Mouse (Mus musculus) ES-Bruce4 (cell line): ENCODE measurements at regions not wholly inside any gene's neighbourhood (a gene's known extent, or its start where the extent isn't known, plus 50 kb on each side); places are given as distances from the start of the nearest gene placed in this dataset.

Experiments
- H3K27ac ChIP-seq: 2 replicates; pipeline ENCODE4 v1.5.1; 2012; ENCODE audit warnings: low read length, inconsistent platforms; ENCODE audit not compliant: insufficient read depth
- H3K27me3 ChIP-seq: 2 replicates; pipeline ENCODE4 v1.6.1; 2012; ENCODE audit warnings: mild to moderate bottlenecking, low read length, inconsistent platforms; ENCODE audit not compliant: control insufficient read depth, poor library complexity, insufficient read depth, severe bottlenecking
- H3K36me3 ChIP-seq: 2 replicates; pipeline ENCODE4 v1.6.1; 2012; ENCODE audit warnings: inconsistent platforms, mild to moderate bottlenecking, low read length, moderate library complexity; ENCODE audit not compliant: control insufficient read depth, poor library complexity, insufficient read depth, severe bottlenecking
- H3K4me1 ChIP-seq: one replicate; pipeline ENCODE4 v1.8.1; 2011; ENCODE audit warnings: low read length; ENCODE audit not compliant: control insufficient read depth, insufficient read depth
- H3K4me3 ChIP-seq: 2 replicates; pipeline ENCODE4 v1.5.1; 2011; ENCODE audit warnings: low read depth, mild to moderate bottlenecking, low read length
- H3K9ac ChIP-seq: 2 replicates; pipeline ENCODE4 v1.6.1; 2012; ENCODE audit warnings: low read depth, mild to moderate bottlenecking, inconsistent platforms; ENCODE audit not compliant: poor library complexity, severe bottlenecking
- H3K9me3 ChIP-seq: replicated peaks from 2 replicates; pipeline ENCODE4 v1.6.1; 2012; ENCODE audit warnings: mild to moderate bottlenecking, low read length, inconsistent platforms; ENCODE audit not compliant: control insufficient read depth, poor library complexity, insufficient read depth, severe bottlenecking
- CTCF ChIP-seq: IDR thresholded peaks from one replicate; pipeline ENCODE4 v1.8.1; 2011; ENCODE audit warnings: low read depth, low read length
- EP300 ChIP-seq: IDR thresholded peaks from 2 replicates; pipeline ENCODE4 v1.6.1; 2011; ENCODE audit warnings: low read depth, low read length; ENCODE audit not compliant: insufficient read depth
- POLR2A ChIP-seq: IDR thresholded peaks from one replicate; pipeline ENCODE4 v1.8.1; 2011; ENCODE audit warnings: low read length; ENCODE audit not compliant: insufficient read depth

GRCm38 (mm10) chr1:185111347-185112016, 92.4 kb upstream of the Rab3gap2 start:
- no peaks in the 10 kb centered on the region for H3K36me3 ChIP-seq
- no peaks in the 10 kb centered on the region for H3K9me3 ChIP-seq
- TF ChIP-seq CTCF, result no peak
- TF ChIP-seq POLR2A, result no peak
- TF ChIP-seq EP300, result no peak
- peaks cover 2% of the 10 kb centered on the region for H3K4me1 ChIP-seq
- no peak overlapping the region for H3K9ac ChIP-seq
- no peak overlapping the region for H3K4me3 ChIP-seq
- H3K27me3 ChIP-seq, result no peaks in the 10 kb centered on the region
- H3K27ac ChIP-seq, result no peak overlapping the region

- H3K9ac ChIP-seq, result peak overlapping the region; percentile 60
- peak overlapping the region; percentile 61 for H3K4me3 ChIP-seq
- no peaks in the 10 kb centered on the region for H3K27me3 ChIP-seq
- H3K36me3 ChIP-seq, result no peaks in the 10 kb centered on the region
- TF ChIP-seq EP300 (0 out of 2 replicates have a peak, but pooled peaks have one; percentile 55), CTCF (no peak), POLR2A (peak; percentile 86)
- no peaks in the 10 kb centered on the region for H3K9me3 ChIP-seq
- H3K4me1 ChIP-seq, result peaks cover 4% of the 10 kb centered on the region
- H3K27ac ChIP-seq, result peak overlapping the region; percentile 96
These were observed 98.7 kb upstream of the Rab3gap2 start for GRCm38 (mm10) chr1:185104945-185105884.

- Histone ChIP-seq H3K9me3 (no peaks in the 10 kb centered on the region), H3K4me1 (peaks cover 6% of the 10 kb centered on the region), H3K36me3 (no peaks in the 10 kb centered on the region), H3K27me3 (no peaks in the 10 kb centered on the region), H3K9ac (no peak overlapping the region), H3K27ac (no peak overlapping the region), H3K4me3 (no peak overlapping the region)
- TF ChIP-seq EP300, result no peak
- no peak for TF ChIP-seq CTCF
- TF ChIP-seq POLR2A, result no peak
These were observed 100.1 kb upstream of the Rab3gap2 start for GRCm38 (mm10) chr1:185103803-185104202.

GRCm38 (mm10) chr1:185098975-185099958, 99.9 kb upstream of the Mark1 start:
- Histone ChIP-seq H3K36me3 (no peaks in the 10 kb centered on the region), H3K27me3 (no peaks in the 10 kb centered on the region), H3K27ac (no peak overlapping the region), H3K9me3 (no peaks in the 10 kb centered on the region), H3K4me3 (no peak overlapping the region), H3K4me1 (peaks cover 5% of the 10 kb centered on the region), H3K9ac (no peak overlapping the region)
- no peak for TF ChIP-seq POLR2A
- peak; percentile 58; the same call in 1 of the 2 replicates for TF ChIP-seq EP300
- TF ChIP-seq CTCF, result no peak

- peaks cover 4% of the 10 kb centered on the region for H3K4me1 ChIP-seq
- no peaks in the 10 kb centered on the region for H3K27me3 ChIP-seq
- H3K9me3 ChIP-seq, result no peaks in the 10 kb centered on the region
- no peak overlapping the region for H3K4me3 ChIP-seq
- no peak overlapping the region for H3K9ac ChIP-seq
- H3K27ac ChIP-seq, result no peak overlapping the region
- no peak for TF ChIP-seq CTCF
- no peak for TF ChIP-seq EP300
- no peak for TF ChIP-seq POLR2A
- no peaks in the 10 kb centered on the region for H3K36me3 ChIP-seq
These were observed 99.0 kb upstream of the Mark1 start for GRCm38 (mm10) chr1:185098195-185098974.
